Mouse (Mus musculus) frontal cortex, adult (tissue): ENCODE data around the gene Npffr2.
"Not testable (repeated sequence)": the region's sequence is repeated elsewhere in the genome, so short reads cannot be mapped to it uniquely, and the experiment has no call there.

ENCODE experiments used
- ATAC-seq: cut with Nextera tagmentation; 2 replicates; pipeline ENCODE4 v1.9.2; 2017; ENCODE audit warnings: mild to moderate bottlenecking, moderate library complexity, mixed read lengths; ENCODE audit not compliant: low TSS enrichment

The Npffr2 gene

GRCm38 (mm10) chr5:89526878-89527578 lies at the start of gene Npffr2:
Gene Npffr2 (plus strand): TSS chr5:89527429.
- ATAC-seq = peak; percentile 97

- no peak for ATAC-seq
These were observed 34.7 kb upstream of the Npffr2 start for GRCm38 (mm10) chr5:89492560-89492959.

- ATAC-seq = no peak
These were observed 27.0 kb upstream of the Npffr2 start for GRCm38 (mm10) chr5:89500182-89500581.

GRCm38 (mm10) chr5:89518641-89519040 lies 8.6 kb upstream of the Npffr2 start:
- peak; percentile 100 for ATAC-seq

- ATAC-seq = peak; percentile 80
These were observed 949 bp upstream of the Npffr2 start for GRCm38 (mm10) chr5:89526181-89526778.

- no peak for ATAC-seq
These were observed 1.7 kb downstream of the Npffr2 start for GRCm38 (mm10) chr5:89528951-89529350.

GRCm38 (mm10) chr5:89529391-89529790 lies 2.2 kb downstream of the Npffr2 start:
- ATAC-seq = no peak

- no peak for ATAC-seq
These were observed 8.8 kb downstream of the Npffr2 start for GRCm38 (mm10) chr5:89536018-89536417.

GRCm38 (mm10) chr5:89542472-89542871 lies 15.2 kb downstream of the Npffr2 start:
- no peak for ATAC-seq

- peak; percentile 100 for ATAC-seq
These were observed 16.2 kb downstream of the Npffr2 start for GRCm38 (mm10) chr5:89543476-89543875.

- ATAC-seq = not testable (repeated sequence)
These were observed 31.9 kb downstream of the Npffr2 start for GRCm38 (mm10) chr5:89559118-89559517.

GRCm38 (mm10) chr5:89561381-89561780 lies 34.2 kb downstream of the Npffr2 start:
- peak; percentile 98 for ATAC-seq

GRCm38 (mm10) chr5:89578678-89579077 lies 51.4 kb downstream of the Npffr2 start:
- no peak for ATAC-seq

GRCm38 (mm10) chr5:89579181-89579580 lies 52.0 kb downstream of the Npffr2 start:
- ATAC-seq = no peak

- peak; percentile 93 for ATAC-seq
These were observed 53.9 kb downstream of the Npffr2 start for GRCm38 (mm10) chr5:89581143-89581542.

- ATAC-seq = no peak
These were observed 54.6 kb downstream of the Npffr2 start for GRCm38 (mm10) chr5:89581742-89582366.

- ATAC-seq = no peak
These were observed 57.8 kb downstream of the Npffr2 start for GRCm38 (mm10) chr5:89585021-89585420.

- no peak for ATAC-seq
These were observed 65.1 kb downstream of the Npffr2 start for GRCm38 (mm10) chr5:89592301-89592700.

GRCm38 (mm10) chr5:89611322-89612015 lies 84.2 kb downstream of the Npffr2 start:
- ATAC-seq = peak; percentile 92

- peak; percentile 90 for ATAC-seq
These were observed 85.0 kb downstream of the Npffr2 start for GRCm38 (mm10) chr5:89612262-89612661.

GRCm38 (mm10) chr5:89631599-89631998 lies 104.4 kb downstream of the Npffr2 start:
- peak; percentile 98 for ATAC-seq
